Mouse (Mus musculus) thymus, adult 2 months (tissue): ENCODE measurements around the gene Creb3.

Source experiments
- CTCF ChIP-seq: fragments of 200-500 bp; IDR thresholded peaks from 2 replicates; pipeline ENCODE4 v1.5.1; 2012; ENCODE audit warnings: mild to moderate bottlenecking, control low read depth, low read length, moderate library complexity, borderline replicate concordance; ENCODE audit not compliant: control insufficient read depth, poor library complexity, insufficient read depth; ENCODE audit errors: extremely low read depth
- POLR2A ChIP-seq: fragments of 200-500 bp; IDR thresholded peaks from 2 replicates; pipeline ENCODE4 v1.6.1; 2012; ENCODE audit warnings: mild to moderate bottlenecking, low read length, control low read depth, moderate library complexity; ENCODE audit not compliant: control insufficient read depth, poor library complexity, insufficient read depth; ENCODE audit errors: extremely low read depth

DNA sequence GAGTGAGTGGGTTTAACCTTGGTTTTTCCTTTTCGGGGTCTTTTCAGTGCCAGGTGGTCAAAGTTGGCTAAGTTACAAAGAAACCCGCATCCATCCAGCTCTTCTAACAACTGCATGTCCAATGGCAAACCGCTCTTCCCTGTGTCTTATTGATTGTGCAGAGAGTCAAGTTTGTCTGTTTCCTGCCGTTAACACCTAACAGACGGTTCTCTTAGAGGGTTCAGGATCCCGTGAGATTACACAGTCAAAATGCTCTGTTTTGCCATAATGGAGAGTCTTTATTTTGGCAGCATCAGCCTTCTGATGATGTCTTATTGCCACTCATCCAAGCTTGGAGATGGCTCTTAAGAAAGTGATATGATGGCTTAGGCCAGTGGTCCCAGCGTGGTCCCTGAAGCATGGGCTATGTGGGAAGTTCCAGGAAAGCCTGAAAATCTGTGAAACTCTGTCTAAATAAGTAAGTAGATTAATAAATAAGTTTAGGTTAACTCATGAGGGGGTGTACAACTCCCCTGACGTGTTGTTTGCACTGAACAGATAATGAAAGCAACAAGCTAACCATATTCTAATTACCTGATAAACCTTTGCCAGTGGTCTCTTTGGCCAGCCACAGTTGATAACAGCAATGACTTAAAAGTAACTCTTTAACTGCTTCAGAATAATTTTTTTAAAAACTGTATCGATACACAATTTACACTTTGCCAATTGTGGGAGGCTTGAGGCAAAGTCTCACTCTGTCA, 38.2 kb downstream of the Creb3 start:
- TF ChIP-seq POLR2A = no peak
- no peak for TF ChIP-seq CTCF
